Comparison of ENCODE assay signal across 8 mouse cellular contexts in the genomic region with DNA sequence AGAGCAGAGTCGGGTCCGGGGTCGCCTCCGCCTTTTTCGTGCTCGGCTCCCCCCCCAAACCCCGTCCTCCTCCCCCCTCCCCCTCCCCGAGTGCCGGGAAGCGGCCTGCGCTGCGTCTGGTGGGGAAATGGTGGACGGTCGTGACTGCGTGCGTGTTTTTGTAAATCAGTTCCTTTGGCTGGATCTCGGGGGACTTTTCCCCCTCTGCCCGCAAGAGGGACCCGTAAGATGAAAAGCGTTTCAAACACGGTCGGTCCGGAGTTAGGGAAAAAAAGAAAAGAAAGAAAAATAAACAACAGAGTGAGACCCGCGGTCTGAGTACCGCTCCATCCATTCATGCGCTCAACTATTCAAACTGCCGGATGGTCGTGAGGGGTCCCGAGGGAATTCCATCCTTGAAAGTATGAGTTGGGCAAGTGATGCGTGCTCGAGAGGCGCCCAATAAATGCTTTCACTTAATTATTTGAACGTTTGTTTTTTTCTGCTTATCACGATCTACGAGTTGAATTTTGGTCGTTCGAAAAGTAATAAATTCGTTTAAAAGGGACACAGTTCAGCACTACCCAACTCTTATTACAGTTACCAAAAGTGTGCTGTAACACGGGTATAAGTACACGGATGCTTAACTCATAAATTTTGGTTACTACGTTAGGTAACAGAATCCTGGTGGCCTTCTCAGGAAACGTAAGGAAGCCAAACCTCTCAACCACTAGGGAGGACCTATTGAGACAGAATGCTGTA. TPM values are rescaled to one million over a fixed set of nuclear protein-coding genes. Genes with fewer than 3 reads are reported as not detected.
DNase-seq lines count a peak whose midpoint lies in the region; ATAC-seq lines count a peak whose summit lies in the region.

No protein-coding gene starts in this region.

- 0 out of 2 replicates have a peak, but pooled peaks cover 3% of the 10 kb centered on the region for H3K4me1 ChIP-seq in lung, embryonic 16.5 days (replicated peaks; ENCODE audit: control insufficient read depth, insufficient read depth, low read length)
- peaks cover 20% of the 10 kb centered on the region for H3K4me1 ChIP-seq in forebrain, embryonic 15.5 days
- H3K4me1 ChIP-seq in liver, embryonic 13.5 days (replicated peaks): peaks cover 23% of the 10 kb centered on the region
- H3K4me1 ChIP-seq in stomach, embryonic 15.5 days: no peaks in the 10 kb centered on the region

- H3K36me3 ChIP-seq in lung, embryonic 16.5 days (ENCODE audit: control insufficient read depth, insufficient read depth, low read length): no peaks in the 10 kb centered on the region
- H3K36me3 ChIP-seq in forebrain, embryonic 15.5 days: no peaks in the 10 kb centered on the region
- H3K36me3 ChIP-seq in liver, embryonic 13.5 days: 0 out of 2 replicates have a peak, but pooled peaks cover 5% of the 10 kb centered on the region
- H3K36me3 ChIP-seq in stomach, embryonic 15.5 days: no peaks in the 10 kb centered on the region

- peak; percentile 83 for ATAC-seq in lung, embryonic 16.5 days (ENCODE audit: low read depth)
- ATAC-seq in forebrain, embryonic 15.5 days (replicated peaks): peak; percentile 83
- ATAC-seq in liver, embryonic 13.5 days (ENCODE audit: low read depth): peak; percentile 82
- peak; percentile 77 for ATAC-seq in stomach, embryonic 15.5 days (ENCODE audit: insufficient read depth, low FRiP score, low read depth)

- peak overlapping the region; percentile 56 for H3K4me2 ChIP-seq in lung, embryonic 16.5 days (ENCODE audit: low read depth, low read length)
- H3K4me2 ChIP-seq in forebrain, embryonic 15.5 days (replicated peaks): peak overlapping the region; percentile 48
- H3K4me2 ChIP-seq in liver, embryonic 13.5 days: peak overlapping the region; percentile 62
- H3K4me2 ChIP-seq in stomach, embryonic 15.5 days: peak overlapping the region; percentile 42

- H3K4me3 ChIP-seq in lung, embryonic 16.5 days (ENCODE audit: low read length): peak overlapping the region; percentile 62
- H3K4me3 ChIP-seq in forebrain, embryonic 15.5 days: peak overlapping the region; percentile 57
- H3K4me3 ChIP-seq in liver, embryonic 13.5 days (replicated peaks): peak overlapping the region; percentile 69
- H3K4me3 ChIP-seq in stomach, embryonic 15.5 days (replicated peaks): peak overlapping the region; percentile 55

- no peaks in the 10 kb centered on the region for H3K27me3 ChIP-seq in lung, embryonic 16.5 days (ENCODE audit: control insufficient read depth, insufficient read depth, low read depth, low read length)
- H3K27me3 ChIP-seq in forebrain, embryonic 15.5 days: no peaks in the 10 kb centered on the region
- no peaks in the 10 kb centered on the region for H3K27me3 ChIP-seq in liver, embryonic 13.5 days
- no peaks in the 10 kb centered on the region for H3K27me3 ChIP-seq in stomach, embryonic 15.5 days (replicated peaks)

- peak overlapping the region; percentile 91 for H3K27ac ChIP-seq in lung, embryonic 16.5 days (ENCODE audit: low read length)
- peak overlapping the region; percentile 95 for H3K27ac ChIP-seq in forebrain, embryonic 15.5 days (replicated peaks)
- peak overlapping the region; percentile 83 for H3K27ac ChIP-seq in liver, embryonic 13.5 days
- H3K27ac ChIP-seq in stomach, embryonic 15.5 days: peak overlapping the region; percentile 90

- no peak for DNase-seq in lung, adult 18-20 months
- DNase-seq in adipocyte (ENCODE audit: low spot score): peak; percentile 34
- DNase-seq in liver, embryonic 13.5 days: no peak
- DNase-seq in thymus, postnatal 10 days (ENCODE audit: low spot score in 2 of 2): no peak
- no peak for DNase-seq in urinary bladder, postnatal 14 days (ENCODE audit: low spot score)

- no peaks in the 10 kb centered on the region for H3K9me3 ChIP-seq in lung, embryonic 16.5 days (ENCODE audit: control insufficient read depth, low read length)
- H3K9me3 ChIP-seq in forebrain, embryonic 15.5 days: no peaks in the 10 kb centered on the region
- no peaks in the 10 kb centered on the region for H3K9me3 ChIP-seq in liver, embryonic 13.5 days (replicated peaks)
- no peaks in the 10 kb centered on the region for H3K9me3 ChIP-seq in stomach, embryonic 15.5 days

- WGBS in lung, embryonic 16.5 days: 16% methylated on average over 38 of the region's 43 CpGs
- 20% methylated on average over 37 of the region's 43 CpGs for WGBS in forebrain, embryonic 15.5 days
- WGBS in liver, embryonic 13.5 days (ENCODE audit: insufficient replicate concordance): 12% methylated on average over 38 of the region's 43 CpGs
- WGBS in stomach, embryonic 15.5 days: 14% methylated on average over 37 of the region's 43 CpGs

- H3K9ac ChIP-seq in lung, embryonic 16.5 days (ENCODE audit: low read length): peak overlapping the region; percentile 75
- peak overlapping the region; percentile 54 for H3K9ac ChIP-seq in forebrain, embryonic 15.5 days (replicated peaks)
- peak overlapping the region; percentile 77 for H3K9ac ChIP-seq in liver, embryonic 13.5 days
- peak overlapping the region; percentile 22 for H3K9ac ChIP-seq in stomach, embryonic 15.5 days

RNA-seq across cellular contexts. Expression of gene Hnrnph2, which starts 0.6 kb away (rescaled TPM):
- 160 and 172 TPM in 2 replicates for polyA plus RNA-seq in lung, embryonic 16.5 days (2015; fragmentation: Nextera tagmentation; extraction: Ambion mirVana)
- polyA plus RNA-seq in forebrain, embryonic 15.5 days (2015; fragmentation: Nextera tagmentation; extraction: Ambion mirVana): 174 and 177 TPM in 2 replicates
- polyA plus RNA-seq in liver, embryonic 13.5 days (2015; fragmentation: Nextera tagmentation; extraction: Ambion mirVana): 87.1 and 108 TPM in 2 replicates
- 136 and 138 TPM in 2 replicates for polyA plus RNA-seq in stomach, embryonic 15.5 days (2015; fragmentation: Nextera tagmentation; extraction: Ambion mirVana)

RNA-seq across cellular contexts. Expression of gene Gla, which starts 0.6 kb away (rescaled TPM):
- 6.9 TPM in 2 replicates for polyA plus RNA-seq in lung, embryonic 16.5 days (2015; fragmentation: Nextera tagmentation; extraction: Ambion mirVana)
- 2.9 and 3.4 TPM in 2 replicates for polyA plus RNA-seq in forebrain, embryonic 15.5 days (2015; fragmentation: Nextera tagmentation; extraction: Ambion mirVana)
- 4.5 TPM in 2 replicates for polyA plus RNA-seq in liver, embryonic 13.5 days (2015; fragmentation: Nextera tagmentation; extraction: Ambion mirVana)
- polyA plus RNA-seq in stomach, embryonic 15.5 days (2015; fragmentation: Nextera tagmentation; extraction: Ambion mirVana): 6.1 and 7.7 TPM in 2 replicates

RNA-seq across cellular contexts. Expression of gene Rpl36a, which starts 16.1 kb away (rescaled TPM):
- polyA plus RNA-seq in lung, embryonic 16.5 days (2015; fragmentation: Nextera tagmentation; extraction: Ambion mirVana): 359 and 439 TPM in 2 replicates
- polyA plus RNA-seq in forebrain, embryonic 15.5 days (2015; fragmentation: Nextera tagmentation; extraction: Ambion mirVana): 220 and 235 TPM in 2 replicates
- polyA plus RNA-seq in liver, embryonic 13.5 days (2015; fragmentation: Nextera tagmentation; extraction: Ambion mirVana): 398 and 420 TPM in 2 replicates
- polyA plus RNA-seq in stomach, embryonic 15.5 days (2015; fragmentation: Nextera tagmentation; extraction: Ambion mirVana): 379 and 399 TPM in 2 replicates

RNA-seq across cellular contexts. Expression of gene Btk, which starts 18.2 kb away (rescaled TPM):
- polyA plus RNA-seq in lung, embryonic 16.5 days (2015; fragmentation: Nextera tagmentation; extraction: Ambion mirVana): 1.9 and 2.1 TPM in 2 replicates
- polyA plus RNA-seq in forebrain, embryonic 15.5 days (2015; fragmentation: Nextera tagmentation; extraction: Ambion mirVana): 0.28 and 0.45 TPM in 2 replicates
- 24.9 and 31.3 TPM in 2 replicates for polyA plus RNA-seq in liver, embryonic 13.5 days (2015; fragmentation: Nextera tagmentation; extraction: Ambion mirVana)
- polyA plus RNA-seq in stomach, embryonic 15.5 days (2015; fragmentation: Nextera tagmentation; extraction: Ambion mirVana): 2.4 and 3.3 TPM in 2 replicates

RNA-seq across cellular contexts. Expression of gene Timm8a1, which starts 59.9 kb away (rescaled TPM):
- 58.2 and 58.4 TPM in 2 replicates for polyA plus RNA-seq in lung, embryonic 16.5 days (2015; fragmentation: Nextera tagmentation; extraction: Ambion mirVana)
- polyA plus RNA-seq in forebrain, embryonic 15.5 days (2015; fragmentation: Nextera tagmentation; extraction: Ambion mirVana): 46.8 and 46.9 TPM in 2 replicates
- polyA plus RNA-seq in liver, embryonic 13.5 days (2015; fragmentation: Nextera tagmentation; extraction: Ambion mirVana): 134 and 146 TPM in 2 replicates
- 90.9 and 105 TPM in 2 replicates for polyA plus RNA-seq in stomach, embryonic 15.5 days (2015; fragmentation: Nextera tagmentation; extraction: Ambion mirVana)

Comparison
In these comparisons a context has a peak if more than half of its experiments do, and no peak if none do; other contexts are left out.
1. H3K9ac ChIP-seq: peak in every context shown above with its lines; median percentile 77 in liver, embryonic 13.5 days; 75 in lung, embryonic 16.5 days; 54 in forebrain, embryonic 15.5 days; 22 in stomach, embryonic 15.5 days.